Mouse (Mus musculus): ENCODE measurements at regions not wholly inside any gene's neighbourhood (a gene's known extent, or its start where the extent isn't known, plus 50 kb on each side); places are given as distances from the start of the nearest gene placed in this dataset.

DNA sequence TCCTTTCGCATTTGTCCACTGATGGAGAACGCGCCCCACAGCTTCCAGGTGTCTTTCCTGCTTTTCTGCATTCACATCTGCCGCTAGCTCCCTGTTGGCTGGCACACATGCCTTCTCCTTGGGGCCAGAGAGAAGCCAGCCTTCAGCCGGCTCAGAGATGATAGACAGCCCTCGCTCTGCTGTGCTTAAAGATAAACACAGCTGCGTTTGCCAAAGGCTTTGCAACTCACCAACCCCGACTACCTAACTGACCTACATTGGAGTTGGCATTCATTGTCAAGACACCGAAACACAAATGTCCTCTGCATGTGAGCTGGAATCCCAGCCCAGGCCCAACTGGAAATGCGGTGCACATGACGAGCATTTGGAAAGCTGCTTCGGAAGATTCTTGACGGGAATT, 87.2 kb upstream of the Gm10234 start:
- Histone ChIP-seq H3K4me3 (replicated peaks in 1 of 3; ENCODE audit: low read depth in 2 of 3, low read length in 2 of 3, poor library complexity in 1 of 3) (no peak overlapping the region), H3K27ac (ENCODE audit: insufficient read depth, low read depth) (no peak overlapping the region), H3K4me1 (ENCODE audit: control insufficient read depth in 1 of 2, insufficient read depth in 2 of 2) (no peaks in the 10 kb centered on the region), H3K79me2 (replicated peaks; ENCODE audit: control insufficient read depth, extremely low read depth, insufficient read depth, poor library complexity, severe bottlenecking) (no peaks in the 10 kb centered on the region), H3K9ac (ENCODE audit: insufficient read depth, low read depth) (no peak overlapping the region), H3K9me3 (replicated peaks; ENCODE audit: low read length) (no peaks in the 10 kb centered on the region), H3K36me3 (replicated peaks in 1 of 2; ENCODE audit: control insufficient read depth in 1 of 2, insufficient read depth in 1 of 2, low read length in 1 of 2) (no peaks in the 10 kb centered on the region), H3K27me3 (replicated peaks) (no peaks in the 10 kb centered on the region), H3K4me2 (ENCODE audit: insufficient read depth, low read depth, poor library complexity, severe bottlenecking) (no peak overlapping the region)
- in situ Hi-C loops (cut with MboI; ENCODE audit: low pct_ligation_motif_present, low pct_unique_long_range_greater_than_20kb, low sequenced_read_pairs) (no loop called here), dilution Hi-C loops (cut with MboI; ENCODE audit: extremely low pct_ligation_motif_present, extremely low pct_unique_long_range_greater_than_20kb, low sequenced_read_pairs) (no loop called here)
- TF ChIP-seq UBTF (IDR thresholded peaks at IDR 0.05; ENCODE audit: low read depth, low read length) (no peak), POLR2A (IDR thresholded peaks at IDR 0.05; ENCODE audit: low read depth, low read length) (no peak), NELFE (IDR thresholded peaks at IDR 0.05; ENCODE audit: low read depth, low read length) (no peak), MAZ (IDR thresholded peaks at IDR 0.05; ENCODE audit: low read depth, low read length) (no peak), ETS1 (conservative IDR thresholded peaks at IDR 0.05; ENCODE audit: low read depth, low read length) (no peak), SIN3A (IDR thresholded peaks at IDR 0.05; ENCODE audit: low read length) (no peak), RCOR1 (conservative IDR thresholded peaks at IDR 0.05; ENCODE audit: low read depth, low read length) (no peak), MAFK (IDR thresholded peaks at IDR 0.05; ENCODE audit: insufficient replicate concordance, low read length) (no peak), GABPA (IDR thresholded peaks at IDR 0.05; ENCODE audit: insufficient replicate concordance, low read depth, low read length) (no peak), TCF12 (IDR thresholded peaks at IDR 0.05; ENCODE audit: low read depth, low read length) (no peak), HCFC1 (IDR thresholded peaks at IDR 0.05; ENCODE audit: low read depth, low read length) (no peak), POLR2AphosphoS2 (IDR thresholded peaks at IDR 0.05; ENCODE audit: low read depth, low read length) (no peak), ZNF384 (IDR thresholded peaks at IDR 0.05; ENCODE audit: low read depth, low read length) (no peak)
- DNase-seq (ENCODE audit: extremely low read depth): no peak

DNA sequence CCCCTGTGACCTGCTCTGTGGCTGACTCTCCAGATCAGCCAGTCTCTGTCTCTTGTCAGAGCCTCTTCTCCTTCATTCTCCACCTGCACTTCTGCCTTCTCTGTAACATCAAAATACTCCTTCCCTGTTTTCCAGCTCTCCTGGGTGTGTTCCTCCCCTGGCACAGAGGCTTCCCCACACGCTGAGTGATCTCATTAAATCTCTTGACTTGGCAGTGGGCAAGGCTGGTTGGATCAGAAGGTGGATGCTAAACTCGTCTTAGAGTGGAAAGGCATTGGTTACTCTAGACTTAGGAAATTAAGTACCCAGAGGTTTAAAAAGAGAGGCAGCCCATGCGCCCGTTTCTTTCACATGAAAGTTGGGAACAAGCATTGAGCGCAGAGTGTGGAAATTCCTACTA, 78.3 kb upstream of the Gm10234 start:
- H3K36me3 ChIP-seq (replicated peaks in 1 of 2; ENCODE audit: control insufficient read depth in 1 of 2, insufficient read depth in 1 of 2, low read length in 1 of 2): no peaks in the 10 kb centered on the region
- H3K4me2 ChIP-seq (ENCODE audit: insufficient read depth, low read depth, poor library complexity, severe bottlenecking): no peak overlapping the region
- no peaks in the 10 kb centered on the region for H3K27me3 ChIP-seq (replicated peaks)
- H3K4me3 ChIP-seq (replicated peaks in 1 of 3; ENCODE audit: low read depth in 2 of 3, low read length in 2 of 3, poor library complexity in 1 of 3): no peak overlapping the region
- dilution Hi-C loops (cut with MboI; ENCODE audit: extremely low pct_ligation_motif_present, extremely low pct_unique_long_range_greater_than_20kb, low sequenced_read_pairs) (no loop called here), in situ Hi-C loops (cut with MboI; ENCODE audit: low pct_ligation_motif_present, low pct_unique_long_range_greater_than_20kb, low sequenced_read_pairs) (no loop called here)
- H3K9ac ChIP-seq (ENCODE audit: insufficient read depth, low read depth): no peak overlapping the region
- H3K9me3 ChIP-seq (replicated peaks; ENCODE audit: low read length): no peaks in the 10 kb centered on the region
- H3K79me2 ChIP-seq (replicated peaks; ENCODE audit: control insufficient read depth, extremely low read depth, insufficient read depth, poor library complexity, severe bottlenecking): no peaks in the 10 kb centered on the region
- TF ChIP-seq USF1 (IDR thresholded peaks at IDR 0.05; ENCODE audit: low read depth, low read length): no peak
- no peak for TF ChIP-seq SIN3A (IDR thresholded peaks at IDR 0.05; ENCODE audit: low read length)
- no peak for TF ChIP-seq GABPA (IDR thresholded peaks at IDR 0.05; ENCODE audit: insufficient replicate concordance, low read depth, low read length)
- no peak for TF ChIP-seq EP300 (IDR thresholded peaks at IDR 0.05; ENCODE audit: low read length)
- no peak for TF ChIP-seq SMC3 (IDR thresholded peaks at IDR 0.05; ENCODE audit: low read depth, low read length)
- TF ChIP-seq KAT2A (IDR thresholded peaks at IDR 0.05; ENCODE audit: insufficient replicate concordance, low read length): no peak
- TF ChIP-seq PAX5 (IDR thresholded peaks at IDR 0.05; ENCODE audit: low read length): no peak
- TF ChIP-seq RAD21 (IDR thresholded peaks at IDR 0.05; ENCODE audit: low read depth, low read length): no peak
- no peak for TF ChIP-seq ZMIZ1 (IDR thresholded peaks at IDR 0.05; ENCODE audit: low read depth, low read length)
- TF ChIP-seq TBP (conservative IDR thresholded peaks at IDR 0.05; ENCODE audit: low read depth, low read length): no peak
- TF ChIP-seq E2F4 (IDR thresholded peaks at IDR 0.05; ENCODE audit: insufficient replicate concordance, low read depth, low read length): no peak
- TF ChIP-seq POLR2A (IDR thresholded peaks at IDR 0.05; ENCODE audit: low read depth, low read length): no peak
- no peak for TF ChIP-seq CHD1 (IDR thresholded peaks at IDR 0.05; ENCODE audit: low read depth, low read length)
- no peak for TF ChIP-seq JUN (IDR thresholded peaks at IDR 0.05; ENCODE audit: insufficient read depth, low read depth, low read length)
- no peak for TF ChIP-seq NELFE (IDR thresholded peaks at IDR 0.05; ENCODE audit: low read depth, low read length)
- TF ChIP-seq MAX (IDR thresholded peaks at IDR 0.05; ENCODE audit: low read length): no peak
- TF ChIP-seq CHD2 (IDR thresholded peaks at IDR 0.05; ENCODE audit: low read length): no peak
- no peak for TF ChIP-seq ZNF384 (IDR thresholded peaks at IDR 0.05; ENCODE audit: low read depth, low read length)
- no peak for TF ChIP-seq USF2 (conservative IDR thresholded peaks at IDR 0.05; ENCODE audit: low read depth, low read length)
- H3K27ac ChIP-seq (ENCODE audit: insufficient read depth, low read depth): no peak overlapping the region
- DNase-seq (ENCODE audit: extremely low read depth): no peak
- H3K4me1 ChIP-seq (ENCODE audit: control insufficient read depth in 1 of 2, insufficient read depth in 2 of 2): no peaks in the 10 kb centered on the region
